Comparison of ENCODE assay signal across 19 mouse cellular contexts in the genomic region with DNA sequence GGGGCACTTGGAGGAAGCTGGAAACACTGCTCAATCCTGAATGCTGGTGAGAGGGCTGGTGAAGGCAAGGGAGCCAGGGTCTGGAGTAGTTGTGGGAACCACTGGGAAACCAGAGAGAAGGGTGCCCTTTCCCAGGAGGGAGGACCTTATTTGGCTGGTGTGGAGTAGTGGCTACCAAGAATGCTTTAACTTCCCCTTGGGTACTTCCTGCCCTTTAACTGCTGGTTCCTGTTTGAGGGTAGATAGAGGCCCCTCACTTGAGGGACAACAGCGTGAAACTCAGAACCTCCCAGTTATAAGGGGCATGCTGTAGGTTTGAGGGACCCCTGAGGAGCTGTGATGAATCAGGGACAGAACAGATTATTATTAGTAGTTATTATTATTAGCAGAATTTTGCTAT. TPM values are rescaled to one million over a fixed set of nuclear protein-coding genes. Genes with fewer than 3 reads are reported as not detected.
DNase-seq lines count a peak whose midpoint lies in the region; ATAC-seq and TF ChIP-seq lines count a peak whose summit lies in the region.
"Had no signal": no experiment of that assay in that cellular context is flagged by ENCODE, and none has a peak within 500 bp of the region (broad histone marks: within the 10 kb centered on the region; RNA-seq: fewer than 3 reads in every experiment).

No protein-coding gene starts in this region.

- H3K9me3 ChIP-seq in forebrain, embryonic 10.5 days: no peaks in the 10 kb centered on the region
- no peaks in the 10 kb centered on the region for H3K9me3 ChIP-seq in forebrain, embryonic 14.5 days (replicated peaks; ENCODE audit: control insufficient read depth, low read length)
- H3K9me3 ChIP-seq in stomach, embryonic 16.5 days (replicated peaks; ENCODE audit: control insufficient read depth, low read length): no peaks in the 10 kb centered on the region
- no peaks in the 10 kb centered on the region for H3K9me3 ChIP-seq in stomach, postnatal 0 days (ENCODE audit: control insufficient read depth, low read length)
- no peaks in the 10 kb centered on the region for H3K9me3 ChIP-seq in limb, embryonic 10.5 days (replicated peaks)
- H3K9me3 ChIP-seq: heart, embryonic 12.5 days had no signal

- ATAC-seq in forebrain, embryonic 14.5 days: no peak
- ATAC-seq in stomach, embryonic 16.5 days (ENCODE audit: insufficient read depth, low FRiP score): no peak
- no peak for ATAC-seq in stomach, postnatal 0 days (ENCODE audit: low FRiP score, low TSS enrichment)
- ATAC-seq: hindbrain, postnatal 0 days; Patski had no signal

- H3K36me3 ChIP-seq in forebrain, embryonic 10.5 days (replicated peaks): no peaks in the 10 kb centered on the region
- no peaks in the 10 kb centered on the region for H3K36me3 ChIP-seq in forebrain, embryonic 14.5 days (ENCODE audit: control insufficient read depth, insufficient read depth, low read length)
- no peaks in the 10 kb centered on the region for H3K36me3 ChIP-seq in stomach, embryonic 16.5 days (ENCODE audit: control insufficient read depth, insufficient read depth, low read length)
- no peaks in the 10 kb centered on the region for H3K36me3 ChIP-seq in stomach, postnatal 0 days (ENCODE audit: control insufficient read depth, insufficient read depth, low read length)
- H3K36me3 ChIP-seq in limb, embryonic 10.5 days: no peaks in the 10 kb centered on the region
- H3K36me3 ChIP-seq in splenic B cell, adult 2 months (ENCODE audit: control insufficient read depth, insufficient read depth, low read length, poor library complexity, severe bottlenecking): no peaks in the 10 kb centered on the region
- H3K36me3 ChIP-seq: heart, embryonic 12.5 days had no signal

- 0 out of 2 replicates have a peak overlapping the region, but pooled peaks have one; percentile 15 for H3K27ac ChIP-seq in forebrain, embryonic 10.5 days
- no peak overlapping the region for H3K27ac ChIP-seq in forebrain, embryonic 14.5 days (ENCODE audit: low read depth, low read length)
- H3K27ac ChIP-seq in stomach, embryonic 16.5 days (ENCODE audit: low read length): peak overlapping the region; percentile 57
- H3K27ac ChIP-seq in stomach, postnatal 0 days (replicated peaks): no peak overlapping the region
- peak overlapping the region; percentile 44; the same call in 1 of the 2 replicates for H3K27ac ChIP-seq in limb, embryonic 10.5 days
- H3K27ac ChIP-seq: hindbrain, postnatal 0 days; liver, embryonic 14.5 days had no signal

- TF ChIP-seq EP300 in stomach, postnatal 0 days (optimal IDR thresholded peaks at IDR 0.05): no peak

- no peak overlapping the region for H3K4me3 ChIP-seq in forebrain, embryonic 10.5 days
- no peak overlapping the region for H3K4me3 ChIP-seq in forebrain, embryonic 14.5 days (ENCODE audit: low read depth, low read length)
- H3K4me3 ChIP-seq in stomach, embryonic 16.5 days (replicated peaks; ENCODE audit: low read length): no peak overlapping the region
- H3K4me3 ChIP-seq in stomach, postnatal 0 days (ENCODE audit: low read depth, low read length): no peak overlapping the region
- H3K4me3 ChIP-seq in limb, embryonic 10.5 days: no peak overlapping the region
- H3K4me3 ChIP-seq: heart, embryonic 12.5 days had no signal

- H3K9ac ChIP-seq in forebrain, embryonic 14.5 days (ENCODE audit: low read length): no peak overlapping the region
- no peak overlapping the region for H3K9ac ChIP-seq in stomach, embryonic 16.5 days (ENCODE audit: low read length)
- no peak overlapping the region for H3K9ac ChIP-seq in stomach, postnatal 0 days (ENCODE audit: low read length)
- H3K9ac ChIP-seq: heart, embryonic 12.5 days; liver, embryonic 14.5 days had no signal

- TF ChIP-seq CTCF in stomach, postnatal 0 days (IDR thresholded peaks at IDR 0.05; ENCODE audit: low read depth): no peak

- no peak overlapping the region for H3K4me2 ChIP-seq in forebrain, embryonic 14.5 days (ENCODE audit: low read length)
- no peak overlapping the region for H3K4me2 ChIP-seq in stomach, embryonic 16.5 days (ENCODE audit: low read depth, low read length)
- H3K4me2 ChIP-seq in stomach, postnatal 0 days (replicated peaks; ENCODE audit: low read depth): no peak overlapping the region
- H3K4me2 ChIP-seq: heart, embryonic 12.5 days; midbrain, embryonic 11.5 days had no signal

- H3K4me1 ChIP-seq in forebrain, embryonic 10.5 days: peaks cover 30% of the 10 kb centered on the region
- peaks cover 3% of the 10 kb centered on the region; the same call in 1 of the 2 replicates for H3K4me1 ChIP-seq in forebrain, embryonic 14.5 days (ENCODE audit: control insufficient read depth, insufficient read depth, low read length)
- peaks cover 5% of the 10 kb centered on the region for H3K4me1 ChIP-seq in stomach, embryonic 16.5 days (ENCODE audit: control insufficient read depth, insufficient read depth, low read length)
- no peaks in the 10 kb centered on the region for H3K4me1 ChIP-seq in stomach, postnatal 0 days (replicated peaks; ENCODE audit: control insufficient read depth, insufficient read depth)
- peaks cover 19% of the 10 kb centered on the region for H3K4me1 ChIP-seq in limb, embryonic 10.5 days

- H3K27me3 ChIP-seq in forebrain, embryonic 10.5 days (ENCODE audit: poor library complexity, severe bottlenecking): peaks cover 10% of the 10 kb centered on the region
- H3K27me3 ChIP-seq in forebrain, embryonic 14.5 days (replicated peaks; ENCODE audit: control insufficient read depth, insufficient read depth, low read length): no peaks in the 10 kb centered on the region
- no peaks in the 10 kb centered on the region for H3K27me3 ChIP-seq in stomach, embryonic 16.5 days (ENCODE audit: control insufficient read depth, insufficient read depth, low read length)
- H3K27me3 ChIP-seq in stomach, postnatal 0 days (ENCODE audit: control insufficient read depth, insufficient read depth, low read length): no peaks in the 10 kb centered on the region
- peaks cover 11% of the 10 kb centered on the region for H3K27me3 ChIP-seq in limb, embryonic 10.5 days (ENCODE audit: low read depth, poor library complexity, severe bottlenecking)
- H3K27me3 ChIP-seq in splenic B cell, adult 2 months (ENCODE audit: control insufficient read depth, insufficient read depth, low read length, poor library complexity, severe bottlenecking): no peaks in the 10 kb centered on the region
- H3K27me3 ChIP-seq: Patski had no signal

- no peak for DNase-seq in forebrain, embryonic 10.5 days (ENCODE audit: extremely low spot score, low spot score)
- DNase-seq in forebrain, embryonic 14.5 days (ENCODE audit: low spot score): no peak
- no peak for DNase-seq in stomach, postnatal 0 days (ENCODE audit: low spot score)
- no peak for DNase-seq in limb, embryonic 10.5 days (ENCODE audit: low spot score)
- peak; percentile 54 for DNase-seq in splenic B cell, adult 2 months (ENCODE audit: low read depth, low spot score)
- DNase-seq in urinary bladder, postnatal 36 days (ENCODE audit: low spot score in 2 of 2): no peak
- DNase-seq in gastrocnemius, postnatal 25 days: no peak
- DNase-seq: adrenal gland, postnatal 10 days; cerebellum, adult 18-20 months; embryo, embryonic 11 days; kidney, postnatal 10 days; right cerebral cortex, adult 18-20 months had no signal

- 65% methylated on average over 1 of the region's 1 CpGs for WGBS in forebrain, embryonic 10.5 days
- WGBS in forebrain, embryonic 14.5 days: 67% methylated on average over 1 of the region's 1 CpGs
- WGBS in stomach, embryonic 16.5 days: 77% methylated on average over 1 of the region's 1 CpGs
- WGBS in stomach, postnatal 0 days: 69% methylated on average over 1 of the region's 1 CpGs
- 70% methylated on average over 1 of the region's 1 CpGs for WGBS in limb, embryonic 10.5 days

RNA-seq across cellular contexts. Expression of gene Lst1, which starts 0.9 kb away (rescaled TPM):
- polyA plus RNA-seq in forebrain, embryonic 10.5 days (2016; fragmentation: Nextera tagmentation; extraction: Ambion mirVana): 3.3 and 4.7 TPM in 2 replicates
- 6.1 and 8.0 TPM in 2 replicates for polyA plus RNA-seq in forebrain, embryonic 14.5 days (2014; fragmentation: Nextera tagmentation; extraction: Ambion mirVana)
- 28.1 and 29.9 TPM in 2 replicates for polyA plus RNA-seq in stomach, embryonic 16.5 days (2015; fragmentation: Nextera tagmentation; extraction: Ambion mirVana)
- polyA plus RNA-seq in stomach, postnatal 0 days (2015; fragmentation: Nextera tagmentation; extraction: Ambion mirVana): 17.5 and 19.3 TPM in 2 replicates
- polyA plus RNA-seq in limb, embryonic 10.5 days (2016; fragmentation: Nextera tagmentation; extraction: Ambion mirVana): 1.6 and 2.0 TPM in 2 replicates
- total RNA-seq in gastrocnemius, postnatal 25 days (2021): under 1 TPM in 1 of 2 experiments, not detected in 1; 0.78 TPM
- polyA plus RNA-seq: Patski had no signal

RNA-seq across cellular contexts. Expression of gene Ltb, which starts 5.1 kb away (rescaled TPM):
- 0.16 and 0.32 TPM in 2 replicates for polyA plus RNA-seq in forebrain, embryonic 10.5 days (2016; fragmentation: Nextera tagmentation; extraction: Ambion mirVana)
- 0.39 TPM in 1 of 2 replicates, not detected in the other for polyA plus RNA-seq in forebrain, embryonic 14.5 days (2014; fragmentation: Nextera tagmentation; extraction: Ambion mirVana)
- 2.0 TPM in 2 replicates for polyA plus RNA-seq in stomach, embryonic 16.5 days (2015; fragmentation: Nextera tagmentation; extraction: Ambion mirVana)
- polyA plus RNA-seq in stomach, postnatal 0 days (2015; fragmentation: Nextera tagmentation; extraction: Ambion mirVana): 0.63 and 0.78 TPM in 2 replicates
- polyA plus RNA-seq in limb, embryonic 10.5 days (2016; fragmentation: Nextera tagmentation; extraction: Ambion mirVana): 0.38 and 0.45 TPM in 2 replicates
- not detected for total RNA-seq in gastrocnemius, postnatal 25 days (2021)
- total RNA-seq: hindbrain, postnatal 0 days had no signal
- polyA plus RNA-seq: midbrain, embryonic 11.5 days; Patski had no signal

RNA-seq across cellular contexts. Expression of gene Tnf, which starts 12.6 kb away (rescaled TPM):
- polyA plus RNA-seq in forebrain, embryonic 10.5 days (2016; fragmentation: Nextera tagmentation; extraction: Ambion mirVana): 0.10 TPM in 1 of 2 replicates, not detected in the other
- polyA plus RNA-seq in forebrain, embryonic 14.5 days (2014; fragmentation: Nextera tagmentation; extraction: Ambion mirVana): not detected in 2 replicates
- polyA plus RNA-seq in stomach, embryonic 16.5 days (2015; fragmentation: Nextera tagmentation; extraction: Ambion mirVana): 0.32 TPM in 1 of 2 replicates, not detected in the other
- polyA plus RNA-seq in stomach, postnatal 0 days (2015; fragmentation: Nextera tagmentation; extraction: Ambion mirVana): 0.32 and 0.40 TPM in 2 replicates
- 0.14 TPM in 1 of 2 replicates, not detected in the other for polyA plus RNA-seq in limb, embryonic 10.5 days (2016; fragmentation: Nextera tagmentation; extraction: Ambion mirVana)
- total RNA-seq in gastrocnemius, postnatal 25 days (2021): under 1 TPM in 1 of 2 experiments, not detected in 1; 0.18 TPM
- polyA plus RNA-seq: heart, embryonic 12.5 days; neural tube, embryonic 14.5 days; Patski had no signal

RNA-seq across cellular contexts. Expression of gene Aif1, which starts 13.3 kb away (rescaled TPM):
- polyA plus RNA-seq in forebrain, embryonic 10.5 days (2016; fragmentation: Nextera tagmentation; extraction: Ambion mirVana): 3.3 and 3.9 TPM in 2 replicates
- 6.9 and 7.3 TPM in 2 replicates for polyA plus RNA-seq in forebrain, embryonic 14.5 days (2014; fragmentation: Nextera tagmentation; extraction: Ambion mirVana)
- polyA plus RNA-seq in stomach, embryonic 16.5 days (2015; fragmentation: Nextera tagmentation; extraction: Ambion mirVana): 19.9 and 20.2 TPM in 2 replicates
- polyA plus RNA-seq in stomach, postnatal 0 days (2015; fragmentation: Nextera tagmentation; extraction: Ambion mirVana): 24.3 and 25.2 TPM in 2 replicates
- 1.5 and 1.8 TPM in 2 replicates for polyA plus RNA-seq in limb, embryonic 10.5 days (2016; fragmentation: Nextera tagmentation; extraction: Ambion mirVana)
- total RNA-seq in gastrocnemius, postnatal 25 days (2021): 1 to 10 TPM in 1 of 2 experiments, under 1 TPM in 1; 0.97 to 1.4 TPM

RNA-seq across cellular contexts. Expression of gene Lta, which starts 16.0 kb away (rescaled TPM):
- not detected in 2 replicates for polyA plus RNA-seq in forebrain, embryonic 10.5 days (2016; fragmentation: Nextera tagmentation; extraction: Ambion mirVana)
- polyA plus RNA-seq in forebrain, embryonic 14.5 days (2014; fragmentation: Nextera tagmentation; extraction: Ambion mirVana): 0.13 and 0.21 TPM in 2 replicates
- polyA plus RNA-seq in stomach, embryonic 16.5 days (2015; fragmentation: Nextera tagmentation; extraction: Ambion mirVana): 0.44 and 0.46 TPM in 2 replicates
- 0.11 and 0.16 TPM in 2 replicates for polyA plus RNA-seq in stomach, postnatal 0 days (2015; fragmentation: Nextera tagmentation; extraction: Ambion mirVana)
- not detected in 2 replicates for polyA plus RNA-seq in limb, embryonic 10.5 days (2016; fragmentation: Nextera tagmentation; extraction: Ambion mirVana)
- total RNA-seq in gastrocnemius, postnatal 25 days (2021): under 1 TPM in 1 of 2 experiments, not detected in 1; 0.32 TPM
- polyA plus RNA-seq: heart, embryonic 12.5 days; midbrain, embryonic 11.5 days had no signal

Comparison
In these comparisons a context has a peak if more than half of its experiments do, and no peak if none do; other contexts are left out.
1. H3K27ac ChIP-seq: peak in forebrain, embryonic 10.5 days (single experiment), stomach, embryonic 16.5 days (single experiment) and limb, embryonic 10.5 days (single experiment); none in forebrain, embryonic 14.5 days (single experiment) and stomach, postnatal 0 days (single experiment).